Mouse (Mus musculus) brain, embryonic 14.5 days (tissue): ENCODE measurements around the gene Olfr67.

Experiments
- CTCF ChIP-seq: fragments of 200-500 bp; IDR thresholded peaks from 2 replicates; pipeline ENCODE4 v1.5.1; 2012; ENCODE audit warnings: inconsistent platforms, mild to moderate bottlenecking, moderate library complexity, borderline replicate concordance; ENCODE audit not compliant: insufficient read depth, insufficient read length; ENCODE audit errors: extremely low read depth
- POLR2A ChIP-seq: fragments of 200-500 bp; IDR thresholded peaks from 2 replicates; pipeline ENCODE4 v1.6.1; 2012; ENCODE audit warnings: mild to moderate bottlenecking, inconsistent platforms, borderline replicate concordance; ENCODE audit not compliant: poor library complexity, insufficient read depth, insufficient read length, severe bottlenecking; ENCODE audit errors: extremely low read depth

DNA sequence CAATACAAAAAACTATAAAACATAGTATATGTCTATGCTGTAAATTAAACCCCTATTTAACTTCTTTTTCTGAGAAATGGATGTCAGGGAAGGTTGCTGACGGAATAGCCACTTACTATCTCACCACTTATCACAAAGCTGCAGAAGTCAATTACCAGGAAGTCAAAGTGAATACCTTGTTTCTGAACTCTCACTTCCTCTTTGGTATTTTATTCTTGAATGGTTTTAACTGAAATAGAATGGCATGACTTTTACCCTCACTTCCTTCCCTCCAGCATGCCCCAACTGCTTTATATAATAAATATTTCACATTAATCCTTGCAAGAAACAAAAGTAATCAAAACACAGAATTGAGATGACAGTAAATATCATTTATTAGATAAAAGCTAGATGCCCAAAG lies 20.6 kb upstream of the Olfr67 start:
- TF ChIP-seq POLR2A (no peak), CTCF (no peak)
